23 mouse cellular contexts compared by ENCODE assay signal in genomic region chr17:25248033-25248750, GRCm38 (mm10). TPM values are rescaled to one million over a fixed set of nuclear protein-coding genes. Genes with fewer than 3 reads are reported as not detected.
DNase-seq lines count a peak whose midpoint lies in the region; ATAC-seq lines count a peak whose summit lies in the region.
"Had no signal": no experiment of that assay in that cellular context is flagged by ENCODE, and none has a peak within 500 bp of the region (broad histone marks: within the 10 kb centered on the region; RNA-seq: fewer than 3 reads in every experiment).

No protein-coding gene starts in this region.

- no peak overlapping the region for H3K4me3 ChIP-seq in midbrain, embryonic 11.5 days (ENCODE audit: low read depth, low read length)
- H3K4me3 ChIP-seq in midbrain, embryonic 16.5 days (ENCODE audit: low read depth, low read length), result no peak overlapping the region
- H3K4me3 ChIP-seq: embryonic facial prominence, embryonic 12.5 days; gastrocnemius, adult 2 months; heart, embryonic 13.5 days; neural tube, embryonic 15.5 days had no signal

- H3K9ac ChIP-seq in midbrain, embryonic 11.5 days (ENCODE audit: low read length), result no peak overlapping the region
- no peak overlapping the region for H3K9ac ChIP-seq in midbrain, embryonic 16.5 days (ENCODE audit: low read depth, low read length)
- H3K9ac ChIP-seq: embryonic facial prominence, embryonic 12.5 days; heart, embryonic 13.5 days; neural tube, embryonic 15.5 days had no signal

- WGBS in midbrain, embryonic 11.5 days, result 80% methylated on average over 18 of the region's 18 CpGs
- 84% methylated on average over 18 of the region's 18 CpGs for WGBS in midbrain, embryonic 16.5 days

- no peaks in the 10 kb centered on the region for H3K9me3 ChIP-seq in midbrain, embryonic 11.5 days (ENCODE audit: control insufficient read depth, low read length)
- H3K9me3 ChIP-seq in midbrain, embryonic 16.5 days (replicated peaks; ENCODE audit: control insufficient read depth, low read length, poor library complexity, severe bottlenecking), result no peaks in the 10 kb centered on the region
- H3K9me3 ChIP-seq: embryonic facial prominence, embryonic 12.5 days; heart, embryonic 13.5 days; neural tube, embryonic 15.5 days had no signal

- no peak for ATAC-seq in midbrain, embryonic 11.5 days (ENCODE audit: low FRiP score)
- ATAC-seq in midbrain, embryonic 16.5 days, result no peak
- peak; percentile 84 for ATAC-seq in CD4-positive, CD25-positive, alpha-beta regulatory T cell, adult 4 months
- ATAC-seq: forebrain, embryonic 16.5 days had no signal

- intact Hi-C loops in heart, postnatal 36 days (cut with DNase I), result no loop called here

- H3K36me3 ChIP-seq in midbrain, embryonic 11.5 days (ENCODE audit: control insufficient read depth, insufficient read depth, low read length), result peaks cover 8% of the 10 kb centered on the region; the same call in 1 of the 2 replicates
- H3K36me3 ChIP-seq in midbrain, embryonic 16.5 days (ENCODE audit: control insufficient read depth, insufficient read depth, low read length), result peaks cover 18% of the 10 kb centered on the region

- peak; percentile 82 for DNase-seq in midbrain, embryonic 11.5 days (ENCODE audit: low spot score, missing footprints)
- DNase-seq in induced T-regulatory cell, adult 2 months (ENCODE audit: low read depth), result peak; percentile 78
- DNase-seq in thymus, postnatal 14 days, result peak; percentile 59
- no peak for DNase-seq in adrenal gland, adult (ENCODE audit: inconsistent age in 2 of 2, low spot score in 1 of 2)
- DNase-seq in MN1 (ENCODE audit: low spot score), result no peak
- no peak for DNase-seq in heart, postnatal 36 days
- DNase-seq: B cell, adult 2 months; cerebellum, adult 2 months; gastrocnemius, adult 2 months; heart, adult 11 months had no signal

- H3K27ac ChIP-seq in midbrain, embryonic 11.5 days (ENCODE audit: low read depth, low read length), result no peak overlapping the region
- H3K27ac ChIP-seq in midbrain, embryonic 16.5 days (ENCODE audit: low read length), result no peak overlapping the region
- H3K27ac ChIP-seq: embryonic facial prominence, embryonic 12.5 days; gastrocnemius, adult 2 months; heart, embryonic 13.5 days; neural tube, embryonic 15.5 days had no signal

- no peaks in the 10 kb centered on the region for H3K27me3 ChIP-seq in midbrain, embryonic 11.5 days (ENCODE audit: control insufficient read depth, insufficient read depth, low read length)
- H3K27me3 ChIP-seq in midbrain, embryonic 16.5 days (ENCODE audit: control insufficient read depth, insufficient read depth, low read depth, low read length), result no peaks in the 10 kb centered on the region

- H3K4me1 ChIP-seq in midbrain, embryonic 11.5 days (ENCODE audit: control insufficient read depth, insufficient read depth, low read length), result peaks cover 12% of the 10 kb centered on the region
- peaks cover 14% of the 10 kb centered on the region for H3K4me1 ChIP-seq in midbrain, embryonic 16.5 days (ENCODE audit: control insufficient read depth, insufficient read depth, low read length)
- H3K4me1 ChIP-seq: embryonic facial prominence, embryonic 12.5 days; heart, embryonic 13.5 days had no signal

- no peak overlapping the region for H3K4me2 ChIP-seq in midbrain, embryonic 11.5 days
- H3K4me2 ChIP-seq in midbrain, embryonic 16.5 days (ENCODE audit: low read length), result no peak overlapping the region
- H3K4me2 ChIP-seq: embryonic facial prominence, embryonic 12.5 days; heart, embryonic 13.5 days; liver, embryonic 11.5 days; neural tube, embryonic 15.5 days had no signal

RNA-seq across cellular contexts. Expression of gene Baiap3, which starts 8.0 kb away (rescaled TPM):
- polyA plus RNA-seq in midbrain, embryonic 11.5 days (2014; fragmentation: Nextera tagmentation; extraction: Ambion mirVana), result 1.3 and 1.4 TPM in 2 replicates
- 30.2 and 38.1 TPM in 2 replicates for polyA plus RNA-seq in midbrain, embryonic 16.5 days (2015; fragmentation: Nextera tagmentation; extraction: Ambion mirVana)
- polyA plus RNA-seq in CD4-positive, CD25-positive, alpha-beta regulatory T cell, adult 4 months (2017; shearing (Covaris generic)), result 10 to 100 TPM; 14.4 to 31.1 TPM
- total RNA-seq in heart, postnatal 36 days (2021), result under 1 TPM; 0.42 to 0.43 TPM

RNA-seq across cellular contexts. Expression of gene Tsr3, which starts 8.2 kb away (rescaled TPM):
- polyA plus RNA-seq in midbrain, embryonic 11.5 days (2014; fragmentation: Nextera tagmentation; extraction: Ambion mirVana), result 62.5 and 64.3 TPM in 2 replicates
- 57.4 and 61.2 TPM in 2 replicates for polyA plus RNA-seq in midbrain, embryonic 16.5 days (2015; fragmentation: Nextera tagmentation; extraction: Ambion mirVana)
- 10 to 100 TPM; 35.1 to 36.0 TPM for polyA plus RNA-seq in CD4-positive, CD25-positive, alpha-beta regulatory T cell, adult 4 months (2017; shearing (Covaris generic))
- total RNA-seq in heart, postnatal 36 days (2021), result 10 to 100 TPM in 1 of 2 experiments, 1 to 10 TPM in 1; 8.6 to 11.0 TPM

RNA-seq across cellular contexts. Expression of gene Gnptg, which starts 8.3 kb away (rescaled TPM):
- polyA plus RNA-seq in midbrain, embryonic 11.5 days (2014; fragmentation: Nextera tagmentation; extraction: Ambion mirVana), result 59.5 and 63.2 TPM in 2 replicates
- polyA plus RNA-seq in midbrain, embryonic 16.5 days (2015; fragmentation: Nextera tagmentation; extraction: Ambion mirVana), result 99.8 and 114 TPM in 2 replicates
- polyA plus RNA-seq in CD4-positive, CD25-positive, alpha-beta regulatory T cell, adult 4 months (2017; shearing (Covaris generic)), result 10 to 100 TPM; 76.7 to 77.2 TPM
- 10 to 100 TPM; 13.9 TPM for total RNA-seq in heart, postnatal 36 days (2021)

RNA-seq across cellular contexts. Expression of gene Ube2i, which starts 26.2 kb away (rescaled TPM):
- 863 and 877 TPM in 2 replicates for polyA plus RNA-seq in midbrain, embryonic 11.5 days (2014; fragmentation: Nextera tagmentation; extraction: Ambion mirVana)
- 489 and 542 TPM in 2 replicates for polyA plus RNA-seq in midbrain, embryonic 16.5 days (2015; fragmentation: Nextera tagmentation; extraction: Ambion mirVana)
- polyA plus RNA-seq in CD4-positive, CD25-positive, alpha-beta regulatory T cell, adult 4 months (2017; shearing (Covaris generic)), result 100 to 1,000 TPM; 417 to 488 TPM
- 10 to 100 TPM; 84.3 to 95.1 TPM for total RNA-seq in heart, postnatal 36 days (2021)

RNA-seq across cellular contexts. Expression of gene Prss34, which starts 50.0 kb away (rescaled TPM):
- not detected in 2 replicates for polyA plus RNA-seq in midbrain, embryonic 11.5 days (2014; fragmentation: Nextera tagmentation; extraction: Ambion mirVana)
- not detected in 2 replicates for polyA plus RNA-seq in midbrain, embryonic 16.5 days (2015; fragmentation: Nextera tagmentation; extraction: Ambion mirVana)
- not detected for polyA plus RNA-seq in CD4-positive, CD25-positive, alpha-beta regulatory T cell, adult 4 months (2017; shearing (Covaris generic))
- total RNA-seq in heart, postnatal 36 days (2021), result under 1 TPM; 0.22 to 0.25 TPM
- total RNA-seq: ES-E14; left cerebral cortex, postnatal 36 days had no signal
- polyA plus RNA-seq: cerebellum, adult 2 months; embryonic facial prominence, embryonic 12.5 days; forebrain, embryonic 16.5 days; hindbrain, embryonic 11.5 days; intestine, embryonic 14.5 days; kidney, embryonic 14.5 days; liver, embryonic 11.5 days; small intestine, adult 2 months had no signal

Comparison
In these comparisons a context has a peak if more than half of its experiments do, and no peak if none do; other contexts are left out.
1. DNase-seq: peak in midbrain, embryonic 11.5 days (single experiment), induced T-regulatory cell, adult 2 months (single experiment) and thymus, postnatal 14 days (single experiment); none in adrenal gland, adult (0 of 2), MN1 (single experiment) and heart, postnatal 36 days (0 of 2).